Mouse (Mus musculus) adrenal gland, adult 2 months (tissue): ENCODE results near the gene Cmss1. TPM values are rescaled to one million over a fixed set of nuclear protein-coding genes. Genes with fewer than 3 reads are reported as not detected.

ENCODE experiments used
- DNase-seq: peaks from one replicate; pipeline ENCODE4 v3.0.0; 2021
- polyA plus RNA-seq: library from polyadenylated mRNA; depleted of rRNA; stranded (reverse); fragments of >200 nt; gene quantifications from 2 replicates; pipeline ENCODE4 v1.2.3, GENCODE M21; 2012; rRNA removed
- total RNA-seq, 2 experiments: library from RNA; stranded (reverse); gene quantifications; 2 replicates each; pipeline ENCODE4 v1.2.3; 2021

Cmss1 gene
- total and polyA plus RNA-seq, 3 experiments, result 11.4 to 19.6 (median 14.3) TPM

DNA sequence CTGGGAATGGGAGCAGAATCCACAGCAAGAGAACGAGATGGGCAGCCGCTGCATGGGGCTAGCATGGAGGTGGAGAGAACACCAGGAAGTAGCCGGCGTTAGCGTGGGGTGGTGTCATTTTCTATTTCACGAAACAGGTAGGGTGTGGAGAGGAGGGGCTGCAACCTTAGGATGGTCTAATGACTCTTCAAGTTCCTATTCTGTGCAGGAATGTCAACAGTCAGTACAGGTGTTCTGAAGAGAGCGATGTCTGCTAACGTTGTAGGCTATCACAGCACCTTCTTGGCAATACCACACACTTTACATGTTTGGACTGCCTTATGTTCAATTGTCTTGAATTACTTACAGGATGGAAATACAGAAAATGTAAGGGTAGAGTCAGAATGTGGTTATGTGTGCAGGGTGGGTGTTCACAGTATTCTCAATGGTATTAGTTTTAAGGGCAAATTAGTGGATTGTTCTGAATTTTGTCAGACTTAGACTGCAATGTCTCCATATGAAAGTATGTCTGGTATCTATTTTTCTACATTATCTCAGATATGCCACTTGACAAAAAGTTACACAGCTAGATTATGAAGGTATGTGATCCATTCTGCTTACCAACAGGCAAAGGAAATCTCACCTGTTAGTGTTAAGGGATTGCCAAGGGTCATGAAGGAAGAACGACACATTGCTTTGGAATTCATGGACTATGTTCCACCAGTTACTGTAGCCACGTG, 311.3 kb downstream of the Cmss1 start:
- DNase-seq, result no peak

DNA sequence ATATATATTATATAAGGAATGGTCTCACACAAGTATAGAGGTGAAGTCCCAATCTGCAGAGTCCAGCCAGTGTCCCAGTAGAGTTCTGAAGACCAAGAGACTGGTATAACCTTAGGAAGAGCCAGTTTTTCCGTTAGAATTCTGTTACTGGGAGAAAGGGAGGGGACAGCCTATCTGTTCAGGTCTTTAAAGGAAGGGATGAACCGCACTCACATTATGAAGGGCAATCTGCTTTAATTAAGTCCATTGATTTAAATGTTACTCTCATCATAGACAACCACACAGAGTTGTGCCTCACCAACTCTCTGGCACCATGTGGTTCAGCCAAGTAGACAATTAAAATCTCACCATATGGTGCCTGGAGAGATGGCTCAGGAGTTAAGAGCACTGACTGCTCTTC, 313.9 kb downstream of the Cmss1 start, which contains the start of gene Tmem30c:
Tmem30c (minus strand) TSS at position 101 of the 400 bp plus-strand sequence.
- DNase-seq, result no peak

DNA sequence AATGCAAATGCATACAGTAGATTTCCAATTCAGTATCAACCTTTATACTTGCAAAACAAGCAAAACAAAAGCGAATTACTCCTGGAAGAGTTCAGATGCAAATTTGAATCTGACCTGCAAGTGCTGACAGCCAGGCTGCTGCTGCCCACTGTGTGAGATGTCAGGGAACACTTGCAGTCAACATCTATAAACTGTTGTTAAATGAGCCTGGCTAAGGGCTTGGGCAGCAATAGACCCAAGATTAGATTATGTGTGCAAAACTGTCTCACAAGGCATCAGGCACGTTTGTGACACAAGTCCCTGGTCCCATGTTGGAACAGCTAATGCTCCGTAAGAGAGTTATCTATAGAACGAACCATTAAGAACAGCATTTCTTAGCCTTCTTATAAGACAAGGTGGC, 314.4 kb downstream of the Cmss1 start:
- no peak for DNase-seq

DNA sequence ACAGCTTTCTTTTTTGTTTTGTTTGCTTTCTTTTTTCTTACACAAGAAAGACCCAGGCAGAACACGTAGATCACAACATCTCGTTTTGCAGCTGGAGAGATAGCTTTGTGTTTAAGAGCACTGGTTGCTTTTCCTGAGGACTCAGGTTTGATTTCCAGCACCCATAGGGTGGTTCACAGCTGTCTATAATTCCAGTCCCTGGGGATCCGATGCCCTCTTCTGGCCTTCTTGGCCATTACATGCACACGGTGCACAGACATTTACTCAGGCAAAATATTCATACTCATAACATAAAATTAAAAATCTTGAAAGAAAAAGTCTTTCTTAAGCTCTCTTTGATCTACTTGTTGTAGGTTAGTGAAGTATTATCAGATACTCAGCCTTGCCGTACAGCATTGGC, 315.0 kb downstream of the Cmss1 start:
- no peak for DNase-seq

DNA sequence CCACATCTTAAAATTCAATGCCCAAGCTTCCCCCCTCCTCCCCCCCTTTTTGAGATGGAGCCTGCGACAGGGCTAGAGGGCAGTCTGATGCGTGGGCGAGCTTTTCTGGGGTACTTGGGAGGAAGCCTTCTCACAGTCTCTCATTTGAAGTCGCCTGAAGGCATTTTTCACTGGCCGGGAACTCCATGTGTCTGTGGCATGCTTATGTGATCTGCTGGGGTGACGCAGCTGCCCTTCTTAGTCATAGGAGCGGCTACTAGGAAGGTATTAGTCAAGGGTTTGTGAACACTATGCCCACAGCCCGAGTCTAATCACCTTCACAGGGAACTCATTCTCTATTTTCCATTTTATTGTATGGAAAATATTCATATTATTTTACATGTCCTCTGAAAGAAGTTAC, 325.2 kb downstream of the Cmss1 start:
- no peak for DNase-seq

DNA sequence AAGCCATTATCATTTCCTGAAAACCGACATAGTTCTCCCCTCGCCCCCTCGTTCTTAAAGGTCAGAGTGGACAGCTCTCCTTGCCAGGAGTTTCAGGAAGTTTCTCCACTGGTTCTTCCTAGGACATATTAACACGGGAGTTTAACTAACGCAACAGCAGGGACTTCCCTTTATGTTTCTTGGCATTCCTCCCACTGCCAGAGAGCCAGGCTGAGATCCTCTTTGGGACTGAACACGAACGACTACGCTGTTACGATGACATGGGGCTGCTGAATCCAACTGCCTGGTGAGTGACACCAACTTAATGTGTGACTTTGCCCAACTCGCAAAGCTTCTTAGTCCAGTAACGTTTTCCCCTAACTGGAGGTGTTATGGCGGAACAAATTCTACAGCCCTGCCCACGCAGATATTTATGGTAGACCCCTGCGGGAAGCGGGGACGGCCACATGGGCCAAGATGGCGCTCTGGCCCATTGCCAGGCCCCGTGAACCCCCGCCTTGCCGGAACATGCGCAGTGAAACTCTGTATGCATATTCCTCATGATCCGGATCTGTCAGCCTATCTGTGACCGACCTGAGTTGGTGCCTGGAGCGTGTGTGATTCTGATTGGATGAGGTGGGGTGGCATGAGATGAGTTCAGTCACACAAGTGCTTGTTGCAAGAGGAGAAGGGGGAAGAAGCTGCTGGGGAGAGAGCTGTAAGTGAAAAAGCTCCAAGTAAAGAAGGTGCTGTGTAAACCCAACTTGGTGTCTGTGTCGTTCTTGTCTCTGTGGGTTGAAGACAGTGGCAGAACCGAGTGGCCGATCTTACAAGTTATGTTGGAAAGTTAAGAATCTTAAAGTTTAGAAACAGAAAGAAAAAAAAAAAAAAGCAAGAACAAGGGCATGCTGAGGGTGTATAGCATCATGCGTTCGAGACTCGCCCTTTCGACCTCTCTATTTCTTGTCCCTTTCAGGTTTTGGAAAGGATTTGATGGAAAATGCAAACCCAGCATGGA, 326.1 kb downstream of the Cmss1 start:
- DNase-seq, result no peak

DNA sequence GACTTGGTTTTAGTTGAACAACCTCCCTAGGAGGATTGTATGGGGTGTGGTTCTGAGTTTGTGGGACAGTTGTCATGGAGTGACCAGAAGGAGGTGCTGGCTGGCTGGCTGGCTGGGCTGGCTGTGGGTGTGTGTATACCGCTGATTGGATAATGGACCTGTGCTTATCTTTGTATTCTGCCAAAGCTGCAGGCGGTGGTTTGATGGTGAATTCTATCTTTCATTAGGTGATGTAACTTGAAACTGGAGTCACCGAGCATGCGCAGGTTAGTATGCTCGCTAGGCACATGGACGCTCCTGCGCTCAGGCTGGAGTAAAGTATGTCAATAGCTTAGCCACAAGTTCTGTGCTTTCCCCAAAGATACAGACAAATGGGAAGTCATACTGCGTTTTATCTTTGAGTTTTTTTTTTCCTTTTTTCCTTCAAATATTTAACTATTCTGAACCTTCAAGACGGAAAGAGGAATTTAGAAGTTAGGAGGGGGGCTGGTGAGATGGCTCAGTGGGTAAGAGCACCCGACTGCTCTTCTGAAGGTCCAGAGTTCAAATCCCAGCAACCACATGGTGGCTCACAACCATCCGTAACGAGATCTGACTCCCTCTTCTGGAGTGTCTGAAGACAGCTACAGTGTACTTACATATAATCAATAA, 327.6 kb downstream of the Cmss1 start:
- no peak for DNase-seq

DNA sequence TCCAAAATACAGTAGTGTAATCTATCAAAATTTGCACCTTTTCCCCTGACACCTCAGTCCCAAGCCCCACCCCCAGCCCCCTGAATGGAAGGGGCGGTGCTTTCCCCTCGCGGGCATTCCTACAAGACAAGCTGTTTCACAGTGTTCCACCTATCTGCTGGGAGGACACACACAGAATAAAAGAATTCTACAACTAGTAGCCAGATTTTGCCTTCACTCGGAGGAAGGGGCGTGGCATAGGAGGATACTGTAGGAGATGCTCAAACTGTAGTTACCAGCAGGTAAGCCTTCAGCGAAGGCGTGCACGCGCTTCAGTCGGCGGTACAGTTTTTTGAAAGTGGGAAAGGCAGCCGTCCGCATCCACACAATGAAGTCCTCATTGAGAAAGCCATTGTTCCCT, 336.9 kb downstream of the Cmss1 start:
- DNase-seq, result no peak

DNA sequence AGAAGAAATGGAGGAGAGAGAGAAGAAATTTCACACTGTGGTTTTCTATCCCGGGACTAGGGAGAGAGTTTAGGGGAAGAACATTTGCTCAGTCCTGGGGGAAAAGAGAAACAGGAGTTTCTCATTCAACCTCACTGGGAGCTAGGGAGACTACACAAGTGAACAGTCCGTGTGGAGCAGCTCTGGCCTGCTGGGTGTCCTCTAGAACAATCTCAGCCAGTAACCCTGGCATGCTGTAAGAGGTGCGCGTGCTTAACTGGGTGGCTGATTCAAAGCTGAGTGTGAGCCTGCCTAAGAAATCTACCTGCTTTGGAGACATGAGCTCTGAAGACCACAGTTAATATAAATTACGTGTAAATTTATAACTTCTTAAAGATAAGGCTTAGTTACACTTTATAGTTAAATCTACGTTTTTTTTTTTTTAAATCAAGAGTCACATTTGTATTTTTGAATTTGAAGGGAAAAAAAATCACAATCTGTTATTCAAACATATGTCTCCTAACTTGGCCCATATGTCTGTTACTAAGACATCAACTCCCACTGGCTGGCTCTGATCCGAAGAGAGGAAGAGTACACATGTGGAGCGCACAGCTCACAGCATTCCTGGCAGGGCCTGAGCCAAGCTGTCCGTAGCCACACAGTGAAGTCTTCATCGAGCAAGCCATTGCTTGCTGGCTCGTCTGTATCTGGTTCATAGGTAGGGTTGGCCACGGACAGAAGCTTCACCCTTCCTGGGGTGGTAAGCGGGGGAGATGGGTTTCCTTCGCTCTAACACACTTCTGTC, 338.4 kb downstream of the Cmss1 start:
- DNase-seq, result no peak

DNA sequence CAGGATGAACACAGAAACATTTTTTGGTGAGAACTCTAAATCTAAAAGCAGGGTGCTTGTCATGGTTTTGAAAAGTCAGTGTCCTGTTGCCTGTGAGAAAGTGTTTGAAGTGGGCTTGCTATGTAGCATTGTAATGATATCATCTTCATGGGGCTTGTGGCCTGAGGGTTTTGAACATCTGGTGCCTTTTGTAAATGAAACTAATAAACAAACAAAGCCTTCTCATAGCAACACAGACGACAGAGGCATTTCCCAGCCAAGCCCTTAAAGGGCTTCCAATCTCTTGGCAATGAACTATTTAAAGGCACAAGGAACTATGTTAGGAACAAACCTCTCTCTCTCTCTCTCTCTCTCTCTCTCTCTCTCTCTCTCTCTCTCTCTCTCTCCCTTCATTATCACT, 339.6 kb downstream of the Cmss1 start:
- no peak for DNase-seq

DNA sequence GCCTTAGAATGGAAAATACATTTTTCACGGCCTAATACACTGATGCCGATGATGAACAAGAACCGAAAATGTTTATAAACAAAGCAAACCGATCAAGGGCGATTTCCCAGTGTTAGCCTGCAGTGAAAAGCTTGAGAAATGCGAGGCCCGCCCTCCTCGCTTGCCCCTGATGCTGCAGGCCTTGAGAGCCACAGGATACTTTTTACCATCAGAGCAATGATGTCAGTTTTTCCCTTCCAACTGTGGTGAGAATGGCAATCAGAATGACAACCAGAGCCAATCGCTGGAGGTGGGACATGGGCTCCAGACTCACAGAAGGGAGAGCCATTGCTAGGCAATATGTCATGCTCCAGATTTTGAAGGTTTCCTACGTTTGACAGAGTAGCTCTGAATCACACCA, 346.5 kb downstream of the Cmss1 start:
- DNase-seq, result no peak

DNA sequence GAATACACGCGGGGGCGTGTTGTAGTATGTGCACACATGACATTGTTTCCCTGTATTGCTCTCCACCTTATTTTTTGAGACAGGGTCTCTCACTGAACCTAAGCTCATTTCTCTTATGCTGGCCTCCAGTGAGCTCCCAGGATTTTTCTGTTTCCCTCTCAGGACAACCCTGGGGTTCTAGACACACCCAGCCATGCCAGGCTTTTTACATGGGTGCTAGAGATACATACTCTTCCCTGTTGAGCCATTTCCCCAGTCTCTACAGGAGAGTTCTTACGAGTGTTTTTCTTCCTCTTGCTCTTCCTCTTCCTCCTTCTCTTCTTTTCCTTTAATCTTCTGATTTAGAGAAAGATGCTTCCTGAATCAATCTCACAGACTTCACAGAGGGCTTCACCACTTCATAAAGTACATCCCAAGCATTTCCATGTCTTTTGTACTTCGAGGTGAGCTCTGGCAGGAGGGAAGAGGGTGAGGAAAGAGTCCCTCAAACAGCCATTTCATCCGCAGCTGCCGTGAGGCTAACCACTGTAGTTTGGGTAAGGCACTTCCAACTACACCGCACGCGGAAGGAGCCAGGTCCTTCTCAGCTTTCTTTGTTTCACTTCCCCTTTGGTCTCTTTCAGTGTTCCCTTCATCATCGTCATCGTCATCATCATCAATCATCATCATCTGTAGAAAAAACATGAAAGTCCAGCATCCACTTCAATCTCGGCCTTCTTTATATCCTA, 347.1 kb downstream of the Cmss1 start:
- no peak for DNase-seq

Other genes with a start within 250 kb of the Cmss1 start
- gene Col8a1, start 147.9 kb upstream of the Cmss1 start, total RNA-seq, result 1 to 10 TPM; 2.7 to 5.7 TPM
- gene Col8a1, start 147.9 kb upstream of the Cmss1 start, polyA plus RNA-seq, result 0.20 and 0.30 TPM in 2 replicates